Mouse (Mus musculus) natural killer cell, adult 2 months (primary cell): ENCODE data around the gene Polr1b.
A peak's percentile ranks its signal among the peaks of the same experiment; 100 is the strongest.

Experiments used
- DNase-seq, 2 experiments: peaks; one replicate each; pipeline ENCODE4 v3.0.0; 2022; ENCODE audit warnings: low spot score in 2 of 2

Gene Polr1b

GRCm38 (mm10) chr2:129100784-129101310 is at the start of gene Polr1b:
TSS of gene Polr1b (plus strand) at chr2:129100995.
- DNase-seq, result peak; percentile 88 to 89

DNA sequence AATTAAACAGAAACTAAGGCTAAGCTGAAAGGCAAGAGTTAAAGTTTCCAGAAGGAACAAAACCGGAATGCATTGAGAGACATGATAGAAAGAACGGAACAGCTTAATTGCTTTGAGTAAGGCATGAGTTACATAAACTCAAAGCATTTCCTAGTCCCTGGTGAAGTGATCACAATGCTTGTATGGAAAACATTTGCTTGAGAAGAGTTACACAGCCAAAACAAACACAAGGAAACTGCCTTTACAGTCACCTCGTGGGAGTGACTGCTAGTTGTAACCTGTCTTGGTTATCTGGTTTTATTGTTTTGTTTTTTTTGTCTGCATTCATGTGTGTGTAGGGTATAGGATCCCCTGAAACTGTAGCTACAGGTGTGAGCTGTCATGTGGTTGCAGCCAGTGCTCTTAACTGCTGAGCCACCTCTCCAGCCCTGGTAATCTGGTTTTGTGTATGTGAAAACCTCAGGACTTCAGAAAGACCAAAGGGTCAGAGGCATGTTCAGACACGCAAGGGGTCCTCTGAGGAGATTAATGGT is 48.3 kb upstream of the Polr1b start:
- no peak for DNase-seq

GRCm38 (mm10) chr2:129055741-129056140 is 45.1 kb upstream of the Polr1b start:
- no peak for DNase-seq

DNA sequence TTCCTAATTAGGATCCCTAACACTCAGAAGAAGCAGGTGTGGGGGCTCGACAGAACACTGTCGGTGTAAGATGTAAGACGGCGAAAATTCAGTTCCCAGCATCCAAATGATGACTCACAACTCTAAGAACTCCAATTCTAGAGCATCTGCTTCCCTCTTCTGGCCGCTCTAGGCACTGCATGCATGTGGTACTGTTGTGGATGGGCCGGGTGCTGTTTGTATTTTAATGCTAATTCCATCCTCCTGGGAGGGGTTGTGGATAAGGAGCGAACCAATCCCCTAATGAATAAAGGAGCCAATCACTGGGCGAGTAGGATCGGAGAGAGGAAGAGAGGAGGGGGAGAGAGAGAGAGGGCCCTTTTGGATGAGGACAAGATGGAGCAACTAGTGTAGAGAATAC is 44.2 kb upstream of the Polr1b start:
- DNase-seq, result peak in 1 of 2 experiments; percentile 28

GRCm38 (mm10) chr2:129057256-129057655 is 43.5 kb upstream of the Polr1b start:
- DNase-seq, result no peak

DNA sequence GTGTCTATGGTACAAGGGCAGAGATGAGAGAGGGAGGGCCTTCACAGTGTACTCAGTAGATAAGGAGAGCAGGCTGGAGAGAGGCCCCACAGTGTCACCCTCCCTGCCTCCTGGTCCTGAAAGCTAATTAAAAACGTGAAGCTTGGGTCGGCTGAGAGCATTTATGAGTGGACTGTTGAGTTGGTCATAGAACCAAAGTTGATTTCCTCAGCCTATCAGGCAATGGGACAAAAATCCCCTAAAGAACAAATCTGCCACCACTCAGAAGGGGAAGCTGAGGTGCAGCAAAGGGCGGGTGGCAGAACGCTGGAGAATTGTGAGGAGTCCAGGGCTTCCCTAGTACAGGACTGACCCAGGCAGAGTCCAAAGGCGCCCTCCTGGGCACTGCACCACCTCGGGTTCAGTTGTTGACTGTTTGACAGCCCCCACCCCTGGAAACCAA is 42.9 kb upstream of the Polr1b start:
- no peak for DNase-seq

GRCm38 (mm10) chr2:129061456-129062059 is 39.2 kb upstream of the Polr1b start:
- no peak for DNase-seq

GRCm38 (mm10) chr2:129065437-129066282 is 35.1 kb upstream of the Polr1b start, which contains the start of gene Ttl:
TSS of gene Ttl (plus strand) at chr2:129065942.
- DNase-seq, result peak; percentile 49 to 65

DNA sequence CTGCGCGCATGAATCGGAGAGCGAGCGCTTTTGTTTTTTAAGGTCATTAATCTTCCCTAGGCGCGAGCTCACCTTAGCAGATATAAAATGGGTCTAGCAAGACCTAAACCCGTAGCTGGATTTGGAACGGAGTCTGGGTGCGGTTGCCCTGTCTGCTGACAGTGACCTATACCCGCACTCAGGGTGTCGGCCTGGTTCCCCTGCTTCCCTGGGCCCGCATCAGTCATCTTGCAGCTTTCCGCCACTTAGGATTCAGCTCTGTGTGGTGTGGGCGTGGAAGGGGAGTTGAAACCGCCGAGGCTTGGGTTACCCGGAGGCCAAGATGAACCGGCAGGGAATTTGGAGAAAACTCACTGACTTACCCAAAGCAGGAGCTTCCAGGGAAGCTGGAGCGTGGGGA is 34.5 kb upstream of the Polr1b start:
- DNase-seq, result peak; percentile 9 to 15

GRCm38 (mm10) chr2:129070296-129070695 is 30.5 kb upstream of the Polr1b start:
- no peak for DNase-seq

GRCm38 (mm10) chr2:129078313-129078712 is 22.5 kb upstream of the Polr1b start:
- DNase-seq, result peak in 1 of 2 experiments; percentile 40

DNA sequence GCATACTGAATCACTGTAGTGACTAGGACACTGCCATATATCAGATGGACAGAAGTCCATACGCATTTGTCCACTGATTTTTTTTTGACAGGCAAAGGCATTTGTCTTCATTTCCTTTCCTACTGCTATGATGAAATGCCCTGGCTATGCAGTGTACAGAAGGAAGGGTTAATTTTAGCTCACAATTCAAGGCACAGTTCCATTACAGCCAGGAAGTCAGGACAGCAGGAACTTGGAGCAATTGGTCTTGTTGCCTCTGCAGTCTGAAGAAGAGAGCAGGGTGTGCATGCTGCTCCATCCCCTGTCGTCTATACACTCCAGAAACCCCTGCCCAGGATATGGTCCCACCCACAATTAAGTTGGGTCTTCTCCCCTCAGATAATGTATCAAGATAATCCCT is 21.6 kb upstream of the Polr1b start:
- no peak for DNase-seq

GRCm38 (mm10) chr2:129081097-129081496 is 19.7 kb upstream of the Polr1b start:
- no peak for DNase-seq

DNA sequence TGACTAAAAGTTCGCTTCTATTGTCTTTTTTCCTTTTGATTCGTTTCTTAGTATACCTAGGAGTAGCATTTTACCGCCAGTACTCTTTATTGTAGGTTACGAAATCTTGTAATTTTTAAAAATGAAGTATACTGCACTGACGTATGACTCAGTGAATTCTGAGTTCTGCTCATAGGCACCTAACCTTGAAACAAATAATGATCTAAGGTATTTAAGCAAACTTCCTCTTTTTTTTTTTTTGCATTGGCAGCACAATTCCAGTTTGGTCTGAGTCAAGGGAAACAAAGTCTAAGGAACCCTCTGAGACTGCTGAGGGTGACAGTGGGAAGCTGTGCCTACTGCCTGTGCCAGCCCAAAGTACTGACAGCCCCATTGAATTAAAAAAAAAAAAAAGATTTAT is 17.3 kb upstream of the Polr1b start:
- DNase-seq, result no peak

DNA sequence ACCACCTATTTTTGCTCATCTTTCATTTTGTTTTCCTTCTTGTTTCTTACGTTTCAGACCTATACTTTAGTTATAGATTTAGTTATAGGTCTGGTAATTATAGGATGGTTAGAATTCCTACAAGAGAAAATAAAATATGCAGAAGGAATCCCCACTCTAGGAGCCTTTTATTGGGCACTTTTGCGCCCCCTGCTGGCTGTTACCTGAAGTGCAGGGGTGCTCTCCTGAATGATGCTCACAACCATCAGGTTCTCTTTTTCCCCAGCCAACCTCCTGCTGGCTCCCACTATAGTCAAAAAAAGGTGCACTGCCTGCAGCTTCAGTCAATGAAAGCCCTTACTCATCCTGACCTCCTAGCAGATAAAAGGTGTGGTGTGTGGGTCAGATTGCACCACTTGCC is 15.8 kb upstream of the Polr1b start:
- DNase-seq, result peak in 1 of 2 experiments; percentile 27

- DNase-seq, result no peak
Measured at GRCm38 (mm10) chr2:129087520-129087919, 13.3 kb upstream of the Polr1b start.

DNA sequence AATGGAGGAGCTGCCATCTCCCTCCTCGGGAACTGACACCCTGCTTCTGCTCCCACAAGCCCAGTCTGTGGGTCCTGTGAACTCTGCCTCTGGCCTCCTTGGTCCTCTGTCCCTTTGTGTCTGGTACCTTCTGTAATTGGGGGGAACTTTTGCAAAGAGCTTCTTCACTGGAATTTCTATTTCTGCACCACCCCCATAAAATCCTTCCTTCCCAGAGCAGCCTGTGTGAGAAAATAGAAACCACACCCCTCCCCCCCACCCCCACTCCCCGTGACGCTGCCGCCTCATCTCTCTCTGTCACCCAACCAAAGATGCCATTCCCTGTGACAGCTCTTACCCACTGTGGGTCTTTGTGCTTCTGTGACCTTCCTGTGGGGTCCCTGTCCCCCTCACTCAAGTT is 10.4 kb upstream of the Polr1b start:
- no peak for DNase-seq

DNA sequence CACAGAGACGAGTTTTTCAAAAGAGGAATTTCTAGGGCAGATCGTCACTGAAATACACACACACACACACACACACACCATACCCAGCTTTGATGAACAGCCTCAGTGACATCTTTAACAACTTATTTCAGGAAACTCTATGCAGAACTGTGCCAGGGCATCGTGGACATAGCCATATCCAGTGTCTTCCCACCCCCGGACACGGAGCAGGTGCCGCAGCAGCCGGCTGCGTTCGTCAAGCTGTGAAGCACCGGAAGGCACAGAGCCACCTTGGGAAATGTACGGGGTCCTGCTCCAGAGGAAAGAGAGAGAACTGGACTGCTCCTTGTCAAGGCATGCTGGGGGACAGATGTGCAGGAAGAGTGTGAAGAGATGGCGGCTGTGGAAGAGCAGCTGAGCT is 8.0 kb upstream of the Polr1b start:
- DNase-seq, result no peak

DNA sequence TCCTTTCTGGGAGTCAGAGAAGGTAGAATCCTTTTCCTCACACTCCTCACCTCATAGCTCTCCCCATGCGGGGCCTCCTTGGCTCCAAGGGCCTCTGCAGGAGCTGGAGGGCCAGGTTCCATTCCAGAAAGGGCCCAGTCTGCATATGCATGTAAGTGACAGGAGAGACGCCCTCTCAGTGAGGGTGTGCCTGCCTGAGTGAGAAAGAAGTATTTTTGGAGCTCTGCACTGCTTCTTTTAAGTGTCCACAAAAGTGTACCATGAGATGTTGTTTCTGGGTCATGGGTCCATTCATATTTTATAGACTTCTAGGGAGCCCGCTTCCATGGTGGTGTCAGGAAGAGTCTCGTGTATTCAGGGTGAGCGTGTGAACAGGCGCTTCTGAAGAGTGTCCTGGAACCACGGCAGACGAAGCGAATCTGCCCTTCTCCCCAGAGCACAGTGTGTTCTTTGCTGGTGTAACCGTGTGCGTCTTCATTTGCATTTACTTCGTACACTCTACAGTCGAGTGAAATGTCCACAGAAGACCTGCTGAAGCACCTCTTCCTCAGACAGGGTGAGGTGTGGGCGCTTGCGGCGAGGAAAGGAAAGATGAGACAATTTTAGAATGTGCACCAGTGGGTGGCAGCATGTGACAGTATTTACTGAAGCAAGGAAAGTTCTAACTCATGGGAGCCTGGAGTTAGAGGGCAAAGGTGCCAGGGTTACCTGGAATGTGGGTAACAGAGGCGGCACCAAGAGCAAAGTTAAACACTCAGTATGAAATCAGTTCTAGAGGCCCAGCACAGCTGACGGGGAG is 6.7 kb upstream of the Polr1b start:
- DNase-seq, result no peak

- no peak for DNase-seq
Measured at GRCm38 (mm10) chr2:129112924-129113323, 12.1 kb downstream of the Polr1b start.

- no peak for DNase-seq
Measured at GRCm38 (mm10) chr2:129115706-129116367, 15.0 kb downstream of the Polr1b start.
